Mouse (Mus musculus) stomach, embryonic 14.5 days (tissue): ENCODE results near the gene Sry. TPM values are rescaled to one million over a fixed set of nuclear protein-coding genes. Genes with fewer than 3 reads are reported as not detected.

Experiments
- ATAC-seq: fragments of 200-750 bp; cut with Nextera tagmentation; 2 replicates; pipeline ENCODE4 v1.8.0; 2017; ENCODE audit warnings: low read depth, moderate TSS enrichment; ENCODE audit not compliant: insufficient number of reproducible peaks, insufficient read depth, low FRiP score
- H3K27ac ChIP-seq: fragments of 300-500 bp; sonication (generic); 2 replicates; pipeline ENCODE4 v1.5.1; 2014; ENCODE audit warnings: mild to moderate bottlenecking, low read length, moderate library complexity, mixed read lengths
- H3K27me3 ChIP-seq: fragments of 300-500 bp; sonication (generic); 2 replicates; pipeline ENCODE4 v1.6.1; 2014; ENCODE audit warnings: low read length, control low read depth, mixed read lengths; ENCODE audit not compliant: control insufficient read depth, insufficient read depth
- H3K36me3 ChIP-seq: fragments of 300-500 bp; sonication (generic); 2 replicates; pipeline ENCODE4 v1.6.1; 2014; ENCODE audit warnings: mild to moderate bottlenecking, control low read depth, low read length, moderate library complexity, mixed read lengths; ENCODE audit not compliant: control insufficient read depth, insufficient read depth
- H3K4me1 ChIP-seq: fragments of 300-500 bp; sonication (generic); 2 replicates; pipeline ENCODE4 v1.6.1; 2014; ENCODE audit warnings: low read length, control low read depth, mixed read lengths; ENCODE audit not compliant: control insufficient read depth, insufficient read depth
- H3K4me2 ChIP-seq: fragments of 300-500 bp; sonication (generic); replicated peaks from 2 replicates; pipeline ENCODE4 v1.6.1; 2014; ENCODE audit warnings: low read depth, low read length, control low read depth
- H3K4me3 ChIP-seq: fragments of 300-500 bp; sonication (generic); 2 replicates; pipeline ENCODE4 v1.5.1; 2014; ENCODE audit warnings: low read depth, low read length, control low read depth
- H3K9ac ChIP-seq: fragments of 300-500 bp; sonication (generic); replicated peaks from 2 replicates; pipeline ENCODE4 v1.6.1; 2014; ENCODE audit warnings: low read depth, mild to moderate bottlenecking, control low read depth, low read length, moderate library complexity, mixed read lengths
- H3K9me3 ChIP-seq: fragments of 300-500 bp; sonication (generic); 2 replicates; pipeline ENCODE4 v1.6.1; 2016; ENCODE audit warnings: low read depth, low read length, control low read depth; ENCODE audit not compliant: control insufficient read depth
- WGBS: fragments of 180-500 bp; shearing (Covaris S2); extraction: QIAGEN DNeasy Blood & Tissue Kit; methylation state at CpG from one replicate; pipeline ENCODE4 v1.1.7; 2014; 5-methylcytosine and 5-hydroxymethylcytosine counted together
- polyA plus RNA-seq: library from polyadenylated mRNA; unstranded; fragments of >200 nt; fragmentation: Nextera tagmentation; extraction: Ambion mirVana; gene quantifications from 2 replicates; pipeline ENCODE4 v1.2.1, GENCODE M21; 2014

Gene Sry
- polyA plus RNA-seq: not detected in 2 replicates

DNA sequence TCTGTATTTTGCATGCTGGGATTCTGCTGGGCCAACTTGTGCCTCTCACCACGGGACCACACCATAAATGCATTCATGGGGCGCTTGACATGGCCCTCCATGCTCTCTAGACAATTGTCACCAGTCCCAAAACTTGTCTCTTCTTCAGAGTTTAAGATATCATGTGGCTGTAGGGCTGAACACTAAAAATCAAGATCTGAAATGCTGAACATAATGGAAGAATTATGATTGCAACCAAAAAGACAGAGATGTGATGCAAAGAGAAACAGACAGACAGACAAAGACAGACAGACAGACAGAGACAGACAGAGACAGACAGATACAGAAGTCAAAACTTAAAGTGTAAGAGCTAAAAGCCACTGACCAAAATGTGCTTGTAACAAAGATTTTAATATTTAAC, at the start of gene Sry:
Gene Sry (minus strand): TSS at position 101 of the 400 bp plus-strand sequence.
- Histone ChIP-seq H3K4me1 (no peaks in the 10 kb centered on the region), H3K4me3 (no peak within 1 kb of the TSS), H3K4me2 (no peak within 1 kb of the TSS), H3K9ac (no peak within 1 kb of the TSS), H3K27me3 (no peaks in the 10 kb centered on the region), H3K27ac (no peak within 1 kb of the TSS), H3K9me3 (no peaks in the 10 kb centered on the region), H3K36me3 (no peaks in the 10 kb centered on the region)
- ATAC-seq: no peak
- 69% methylated on average over 2 of the region's 2 CpGs for WGBS

Other genes with a start within 250 kb of the Sry start
- not detected in 2 replicates for gene H2al2c, start 64.6 kb downstream of the Sry start, polyA plus RNA-seq
- gene H2al2b, start 57.0 kb upstream of the Sry start, polyA plus RNA-seq: not detected in 2 replicates
- not detected in 2 replicates for gene Gm4064, start 132.5 kb upstream of the Sry start, polyA plus RNA-seq
- gene Rbmy, start 167.0 kb upstream of the Sry start, polyA plus RNA-seq: not detected in 2 replicates
- not detected in 2 replicates for gene Gm10256, start 167.0 kb upstream of the Sry start, polyA plus RNA-seq
- gene Gm10352, start 237.3 kb upstream of the Sry start, polyA plus RNA-seq: 0.56 TPM in 1 of 2 replicates, not detected in the other